24 mouse cellular contexts compared by ENCODE assay signal in genomic region chr1:170057607-170058006, GRCm38 (mm10). TPM values are rescaled to one million over a fixed set of nuclear protein-coding genes. Genes with fewer than 3 reads are reported as not detected.
A peak's percentile ranks its signal among the peaks of the same experiment; 100 is the strongest.
DNase-seq lines count a peak whose midpoint lies in the region; ATAC-seq and TF ChIP-seq lines count a peak whose summit lies in the region.
"Had no signal": no experiment of that assay in that cellular context is flagged by ENCODE, and none has a peak within 500 bp of the region (broad histone marks: within the 10 kb centered on the region; RNA-seq: fewer than 3 reads in every experiment).

No protein-coding gene starts in this region.

- no peaks in the 10 kb centered on the region for H3K27me3 ChIP-seq in heart, embryonic 11.5 days (ENCODE audit: control insufficient read depth, insufficient read depth, low read length)
- no peaks in the 10 kb centered on the region for H3K27me3 ChIP-seq in lung, embryonic 14.5 days (ENCODE audit: insufficient read depth, low read length)
- no peaks in the 10 kb centered on the region for H3K27me3 ChIP-seq in lung, postnatal 0 days (replicated peaks; ENCODE audit: insufficient read depth, low read length)
- H3K27me3 ChIP-seq in midbrain, embryonic 14.5 days (ENCODE audit: control insufficient read depth, insufficient read depth, low read length): no peaks in the 10 kb centered on the region
- H3K27me3 ChIP-seq: embryonic facial prominence, embryonic 13.5 days; limb, embryonic 15.5 days; megakaryocyte, embryonic 14.5 days; midbrain, embryonic 15.5 days; neural tube, embryonic 15.5 days; stomach, embryonic 15.5 days had no signal

- no peak overlapping the region for H3K4me2 ChIP-seq in heart, embryonic 11.5 days
- no peak overlapping the region for H3K4me2 ChIP-seq in lung, embryonic 14.5 days
- H3K4me2 ChIP-seq in lung, postnatal 0 days (replicated peaks; ENCODE audit: low read depth, low read length): no peak overlapping the region
- H3K4me2 ChIP-seq in midbrain, embryonic 14.5 days (ENCODE audit: low read length): no peak overlapping the region
- H3K4me2 ChIP-seq: embryonic facial prominence, embryonic 13.5 days; limb, embryonic 15.5 days; midbrain, embryonic 15.5 days; neural tube, embryonic 15.5 days; stomach, embryonic 15.5 days had no signal

- no peaks in the 10 kb centered on the region for H3K4me1 ChIP-seq in heart, embryonic 11.5 days (ENCODE audit: control insufficient read depth, insufficient read depth, low read length)
- H3K4me1 ChIP-seq in lung, embryonic 14.5 days (ENCODE audit: insufficient read depth): 0 out of 2 replicates have a peak, but pooled peaks cover 6% of the 10 kb centered on the region
- no peaks in the 10 kb centered on the region for H3K4me1 ChIP-seq in lung, postnatal 0 days (ENCODE audit: insufficient read depth, low read depth, low read length)
- 0 out of 2 replicates have a peak, but pooled peaks cover 3% of the 10 kb centered on the region for H3K4me1 ChIP-seq in midbrain, embryonic 14.5 days (ENCODE audit: control insufficient read depth, insufficient read depth, low read length)
- H3K4me1 ChIP-seq: heart, embryonic 10.5 days; megakaryocyte, embryonic 14.5 days; stomach, embryonic 15.5 days had no signal

- H3K9ac ChIP-seq in heart, embryonic 11.5 days (ENCODE audit: low read depth, low read length): no peak overlapping the region
- no peak overlapping the region for H3K9ac ChIP-seq in lung, embryonic 14.5 days
- H3K9ac ChIP-seq in lung, postnatal 0 days (replicated peaks; ENCODE audit: low read depth): no peak overlapping the region
- H3K9ac ChIP-seq in midbrain, embryonic 14.5 days (replicated peaks; ENCODE audit: low read length): no peak overlapping the region
- H3K9ac ChIP-seq: embryonic facial prominence, embryonic 13.5 days; limb, embryonic 15.5 days; liver, postnatal 0 days; midbrain, embryonic 15.5 days; neural tube, embryonic 15.5 days; stomach, embryonic 15.5 days had no signal

- no peaks in the 10 kb centered on the region for H3K36me3 ChIP-seq in heart, embryonic 11.5 days (ENCODE audit: control insufficient read depth, insufficient read depth, low read length)
- no peaks in the 10 kb centered on the region for H3K36me3 ChIP-seq in lung, embryonic 14.5 days (ENCODE audit: insufficient read depth)
- no peaks in the 10 kb centered on the region for H3K36me3 ChIP-seq in lung, postnatal 0 days (ENCODE audit: insufficient read depth, low read length)
- H3K36me3 ChIP-seq in midbrain, embryonic 14.5 days (ENCODE audit: control insufficient read depth, insufficient read depth, low read length): no peaks in the 10 kb centered on the region
- H3K36me3 ChIP-seq: limb, embryonic 15.5 days; midbrain, embryonic 15.5 days; neural tube, embryonic 15.5 days had no signal

- no peak for TF ChIP-seq EP300 in lung, postnatal 0 days (IDR thresholded peaks at IDR 0.05)

- no peak overlapping the region for H3K27ac ChIP-seq in heart, embryonic 11.5 days (ENCODE audit: low read depth, low read length)
- H3K27ac ChIP-seq in lung, embryonic 14.5 days (ENCODE audit: low read depth): peak overlapping the region; percentile 14; the same call in 1 of the 2 replicates
- no peak overlapping the region for H3K27ac ChIP-seq in lung, postnatal 0 days (ENCODE audit: low read length)
- H3K27ac ChIP-seq in midbrain, embryonic 14.5 days (replicated peaks; ENCODE audit: low read depth, low read length): no peak overlapping the region
- H3K27ac ChIP-seq: embryonic facial prominence, embryonic 13.5 days; heart, embryonic 10.5 days; layer of hippocampus, adult 2 months; limb, embryonic 15.5 days; midbrain, embryonic 15.5 days; neural tube, embryonic 15.5 days; stomach, embryonic 15.5 days had no signal

- no peaks in the 10 kb centered on the region for H3K9me3 ChIP-seq in heart, embryonic 11.5 days (replicated peaks; ENCODE audit: control insufficient read depth, low read length)
- no peaks in the 10 kb centered on the region for H3K9me3 ChIP-seq in lung, embryonic 14.5 days (ENCODE audit: low read depth, low read length)
- no peaks in the 10 kb centered on the region for H3K9me3 ChIP-seq in lung, postnatal 0 days (ENCODE audit: low read length)
- 0 out of 2 replicates have a peak, but pooled peaks cover 6% of the 10 kb centered on the region for H3K9me3 ChIP-seq in midbrain, embryonic 14.5 days (ENCODE audit: control insufficient read depth, low read length)
- H3K9me3 ChIP-seq: embryonic facial prominence, embryonic 13.5 days; heart, embryonic 10.5 days; limb, embryonic 15.5 days; megakaryocyte, embryonic 14.5 days; midbrain, embryonic 15.5 days; neural tube, embryonic 15.5 days; stomach, embryonic 15.5 days had no signal

- 77% methylated on average over 7 of the region's 7 CpGs for WGBS in heart, embryonic 11.5 days (ENCODE audit: insufficient replicate concordance)
- WGBS in lung, embryonic 14.5 days: 38% methylated on average over 7 of the region's 7 CpGs
- WGBS in lung, postnatal 0 days: 44% methylated on average over 7 of the region's 7 CpGs
- 94% methylated on average over 7 of the region's 7 CpGs for WGBS in midbrain, embryonic 14.5 days

- no peak for TF ChIP-seq CTCF in lung, embryonic 14.5 days (IDR thresholded peaks at IDR 0.05; ENCODE audit: low read depth)
- TF ChIP-seq CTCF in lung, postnatal 0 days (IDR thresholded peaks at IDR 0.05): no peak

- DNase-seq in heart, postnatal 25 days (ENCODE audit: low spot score): peak; percentile 23
- peak; percentile 55 for DNase-seq in lung, embryonic 14.5 days
- no peak for DNase-seq in lung, postnatal 25 days (ENCODE audit: low spot score)
- DNase-seq in lung, postnatal 0 days (ENCODE audit: low spot score): no peak
- peak; percentile 54 for DNase-seq in skeletal muscle tissue, adult 2 months (ENCODE audit: low read depth, low spot score)
- DNase-seq in cerebellum, adult 9-10 months: no peak
- DNase-seq in midbrain, embryonic 14.5 days: no peak
- DNase-seq: adrenal gland, adult 8-10 months; cerebellum, postnatal 14 days; liver, postnatal 0 days; right cerebral cortex, postnatal 14 days; thymus, adult 18-20 months; thymus, postnatal 4 days had no signal

- H3K4me3 ChIP-seq in heart, embryonic 11.5 days (ENCODE audit: low read depth, low read length): no peak overlapping the region
- no peak overlapping the region for H3K4me3 ChIP-seq in lung, embryonic 14.5 days (ENCODE audit: low read depth, low read length)
- no peak overlapping the region for H3K4me3 ChIP-seq in lung, postnatal 0 days (ENCODE audit: low read depth, low read length)
- no peak overlapping the region for H3K4me3 ChIP-seq in midbrain, embryonic 14.5 days (replicated peaks; ENCODE audit: low read depth, low read length)
- H3K4me3 ChIP-seq: embryonic facial prominence, embryonic 13.5 days; heart, embryonic 10.5 days; layer of hippocampus, adult 2 months; limb, embryonic 15.5 days; megakaryocyte, embryonic 14.5 days; midbrain, embryonic 15.5 days; neural tube, embryonic 15.5 days; stomach, embryonic 15.5 days had no signal

- no peak for ATAC-seq in heart, embryonic 11.5 days (replicated peaks; ENCODE audit: insufficient number of reproducible peaks, low FRiP score, low TSS enrichment)
- peak; percentile 20; the same call in 1 of the 2 replicates for ATAC-seq in lung, embryonic 14.5 days (ENCODE audit: insufficient read depth)
- peak; percentile 37 for ATAC-seq in lung, postnatal 0 days
- no peak for ATAC-seq in midbrain, embryonic 14.5 days (ENCODE audit: low FRiP score, low TSS enrichment)
- ATAC-seq: forebrain, embryonic 16.5 days; hindbrain, embryonic 16.5 days; liver, postnatal 0 days; midbrain, embryonic 15.5 days had no signal

- intact Hi-C loops in heart, postnatal 25 days (cut with DNase I): no loop called here

RNA-seq across cellular contexts. Expression of gene Ddr2, which starts 53.0 kb away (rescaled TPM):
- total RNA-seq in heart, postnatal 25 days (2021): 10 to 100 TPM; 23.4 to 29.0 TPM
- polyA plus RNA-seq in heart, embryonic 11.5 days (2014; fragmentation: Nextera tagmentation; extraction: Ambion mirVana): 10.2 and 10.7 TPM in 2 replicates
- polyA plus RNA-seq in lung, embryonic 14.5 days (2014; fragmentation: Nextera tagmentation; extraction: Ambion mirVana): 52.4 and 53.6 TPM in 2 replicates
- 20.6 and 23.7 TPM in 2 replicates for polyA plus RNA-seq in lung, postnatal 0 days (2015; fragmentation: Nextera tagmentation; extraction: Ambion mirVana)
- 1.7 and 8.9 TPM in 2 replicates for polyA plus RNA-seq in midbrain, embryonic 14.5 days (2014; fragmentation: Nextera tagmentation; extraction: Ambion mirVana)

Comparison
In these comparisons a context has a peak if more than half of its experiments do, and no peak if none do; other contexts are left out.
1. DNase-seq: peak in heart, postnatal 25 days (single experiment), lung, embryonic 14.5 days (single experiment) and skeletal muscle tissue, adult 2 months (single experiment); none in lung, postnatal 25 days (single experiment), lung, postnatal 0 days (single experiment), cerebellum, adult 9-10 months (single experiment) and midbrain, embryonic 14.5 days (single experiment).
2. ATAC-seq: peak in lung, embryonic 14.5 days (single experiment) and lung, postnatal 0 days (single experiment); none in heart, embryonic 11.5 days (single experiment) and midbrain, embryonic 14.5 days (single experiment).